Mouse (Mus musculus) stomach, postnatal 0 days (tissue): Measurements from ENCODE around the gene Igfbp2. TPM values are rescaled to one million over a fixed set of nuclear protein-coding genes. Genes with fewer than 3 reads are reported as not detected.

Source experiments
- ATAC-seq: fragments of 200-750 bp; cut with Nextera tagmentation; 2 replicates; pipeline ENCODE4 v1.8.0; 2017; ENCODE audit not compliant: low FRiP score, low TSS enrichment
- DNase-seq: peaks from one replicate; pipeline ENCODE4 v3.0.0-alpha.2; 2016; ENCODE audit warnings: low spot score
- H3K27ac ChIP-seq: fragments of 300-500 bp; sonication (generic); replicated peaks from 2 replicates; pipeline ENCODE4 v1.5.1; 2014; ENCODE audit warnings: mild to moderate bottlenecking, control low read depth
- H3K27me3 ChIP-seq: fragments of 300-500 bp; sonication (generic); 2 replicates; pipeline ENCODE4 v1.6.1; 2014; ENCODE audit warnings: low read length; ENCODE audit not compliant: control insufficient read depth, insufficient read depth
- H3K36me3 ChIP-seq: fragments of 300-500 bp; sonication (generic); 2 replicates; pipeline ENCODE4 v1.6.1; 2014; ENCODE audit warnings: low read length, mixed read lengths; ENCODE audit not compliant: control insufficient read depth, insufficient read depth
- H3K4me1 ChIP-seq: fragments of 300-500 bp; sonication (generic); replicated peaks from 2 replicates; pipeline ENCODE4 v1.6.1; 2014; ENCODE audit warnings: antibody characterized with exemption; ENCODE audit not compliant: control insufficient read depth, insufficient read depth
- H3K4me2 ChIP-seq: fragments of 300-500 bp; sonication (generic); replicated peaks from 2 replicates; pipeline ENCODE4 v1.6.1; 2014; ENCODE audit warnings: low read depth, mild to moderate bottlenecking, control low read depth, moderate library complexity
- H3K4me3 ChIP-seq: fragments of 300-500 bp; sonication (generic); 2 replicates; pipeline ENCODE4 v1.5.1; 2014; ENCODE audit warnings: low read depth, low read length, control low read depth
- H3K9ac ChIP-seq: fragments of 300-500 bp; sonication (generic); 2 replicates; pipeline ENCODE4 v1.6.1; 2014; ENCODE audit warnings: mild to moderate bottlenecking, low read length, control low read depth, mixed read lengths
- H3K9me3 ChIP-seq: fragments of 300-500 bp; sonication (generic); 2 replicates; pipeline ENCODE4 v1.6.1; 2016; ENCODE audit warnings: low read length; ENCODE audit not compliant: control insufficient read depth
- CTCF ChIP-seq: IDR thresholded peaks from 2 replicates; pipeline ENCODE4 v1.5.1; 2016; ENCODE audit warnings: antibody characterized with exemption, low read depth, mild to moderate bottlenecking, moderate library complexity
- EP300 ChIP-seq: optimal IDR thresholded peaks from 2 replicates; pipeline ENCODE3; 2016; ENCODE audit warnings: antibody characterized with exemption
- WGBS: fragments of 180-500 bp; shearing (Covaris S2); extraction: QIAGEN DNeasy Blood & Tissue Kit; methylation state at CpG from one replicate; pipeline ENCODE4 v1.1.7; 2014; 5-methylcytosine and 5-hydroxymethylcytosine counted together
- polyA plus RNA-seq: library from polyadenylated mRNA; unstranded; fragments of >200 nt; fragmentation: Nextera tagmentation; extraction: Ambion mirVana; gene quantifications from 2 replicates; pipeline ENCODE4 v1.2.1, GENCODE M21; 2015

The Igfbp2 gene
- polyA plus RNA-seq, 1 experiment from 2014 or later = 499 TPM

GRCm38 (mm10) chr1:72791743-72792142 is 32.6 kb upstream of the Igfbp2 start:
- H3K27ac ChIP-seq = no peak overlapping the region
- H3K36me3 ChIP-seq = no peaks in the 10 kb centered on the region
- H3K4me3 ChIP-seq = no peak overlapping the region
- no peak for ATAC-seq
- no peaks in the 10 kb centered on the region for H3K27me3 ChIP-seq
- no peak overlapping the region for H3K9ac ChIP-seq
- no peaks in the 10 kb centered on the region for H3K4me1 ChIP-seq
- DNase-seq = no peak
- no peaks in the 10 kb centered on the region for H3K9me3 ChIP-seq
- H3K4me2 ChIP-seq = no peak overlapping the region
- TF ChIP-seq CTCF (no peak), EP300 (no peak)

GRCm38 (mm10) chr1:72792262-72792661 is 32.0 kb upstream of the Igfbp2 start:
- no peaks in the 10 kb centered on the region for H3K27me3 ChIP-seq
- no peaks in the 10 kb centered on the region for H3K4me1 ChIP-seq
- no peak overlapping the region for H3K4me2 ChIP-seq
- no peak overlapping the region for H3K4me3 ChIP-seq
- H3K9me3 ChIP-seq = no peaks in the 10 kb centered on the region
- 48% methylated on average over 1 of the region's 1 CpGs for WGBS
- H3K36me3 ChIP-seq = no peaks in the 10 kb centered on the region
- H3K9ac ChIP-seq = no peak overlapping the region
- H3K27ac ChIP-seq = no peak overlapping the region
- TF ChIP-seq EP300 = no peak
- TF ChIP-seq CTCF = no peak
- ATAC-seq = no peak
- no peak for DNase-seq

- TF ChIP-seq EP300 (no peak), CTCF (no peak)
- Histone ChIP-seq H3K4me3 (no peak overlapping the region), H3K4me1 (no peaks in the 10 kb centered on the region), H3K27ac (no peak overlapping the region), H3K36me3 (no peaks in the 10 kb centered on the region), H3K9me3 (no peaks in the 10 kb centered on the region), H3K9ac (no peak overlapping the region), H3K27me3 (no peaks in the 10 kb centered on the region), H3K4me2 (no peak overlapping the region)
- DNase-seq = no peak
- ATAC-seq = no peak
Measured at GRCm38 (mm10) chr1:72793230-72793629, 31.1 kb upstream of the Igfbp2 start.

GRCm38 (mm10) chr1:72796128-72796527 is 28.2 kb upstream of the Igfbp2 start:
- no peak for ATAC-seq
- no peaks in the 10 kb centered on the region for H3K9me3 ChIP-seq
- TF ChIP-seq CTCF = no peak
- TF ChIP-seq EP300 = no peak
- no peaks in the 10 kb centered on the region for H3K4me1 ChIP-seq
- no peak overlapping the region for H3K4me3 ChIP-seq
- H3K27me3 ChIP-seq = no peaks in the 10 kb centered on the region
- no peaks in the 10 kb centered on the region for H3K36me3 ChIP-seq
- H3K4me2 ChIP-seq = no peak overlapping the region
- 77% methylated on average over 2 of the region's 2 CpGs for WGBS
- no peak overlapping the region for H3K27ac ChIP-seq
- no peak for DNase-seq
- H3K9ac ChIP-seq = no peak overlapping the region

GRCm38 (mm10) chr1:72797102-72797665 is 27.1 kb upstream of the Igfbp2 start:
- ATAC-seq (no peak), DNase-seq (no peak)
- Histone ChIP-seq H3K4me3 (no peak overlapping the region), H3K4me2 (no peak overlapping the region), H3K9ac (no peak overlapping the region), H3K27me3 (no peaks in the 10 kb centered on the region), H3K9me3 (no peaks in the 10 kb centered on the region), H3K36me3 (no peaks in the 10 kb centered on the region), H3K4me1 (no peaks in the 10 kb centered on the region), H3K27ac (no peak overlapping the region)
- no peak for TF ChIP-seq EP300
- TF ChIP-seq CTCF = no peak
- 74% methylated on average over 4 of the region's 4 CpGs for WGBS

GRCm38 (mm10) chr1:72798441-72798840 is 25.9 kb upstream of the Igfbp2 start:
- DNase-seq = no peak
- H3K27me3 ChIP-seq = no peaks in the 10 kb centered on the region
- 58% methylated on average over 2 of the region's 2 CpGs for WGBS
- H3K9ac ChIP-seq = no peak overlapping the region
- ATAC-seq = no peak
- no peak overlapping the region for H3K4me3 ChIP-seq
- H3K36me3 ChIP-seq = no peaks in the 10 kb centered on the region
- H3K27ac ChIP-seq = no peak overlapping the region
- no peak for TF ChIP-seq EP300
- no peak for TF ChIP-seq CTCF
- no peaks in the 10 kb centered on the region for H3K9me3 ChIP-seq
- H3K4me2 ChIP-seq = no peak overlapping the region
- no peaks in the 10 kb centered on the region for H3K4me1 ChIP-seq
